Mouse (Mus musculus): ENCODE data around the gene Trpv3.

The Trpv3 gene

DNA sequence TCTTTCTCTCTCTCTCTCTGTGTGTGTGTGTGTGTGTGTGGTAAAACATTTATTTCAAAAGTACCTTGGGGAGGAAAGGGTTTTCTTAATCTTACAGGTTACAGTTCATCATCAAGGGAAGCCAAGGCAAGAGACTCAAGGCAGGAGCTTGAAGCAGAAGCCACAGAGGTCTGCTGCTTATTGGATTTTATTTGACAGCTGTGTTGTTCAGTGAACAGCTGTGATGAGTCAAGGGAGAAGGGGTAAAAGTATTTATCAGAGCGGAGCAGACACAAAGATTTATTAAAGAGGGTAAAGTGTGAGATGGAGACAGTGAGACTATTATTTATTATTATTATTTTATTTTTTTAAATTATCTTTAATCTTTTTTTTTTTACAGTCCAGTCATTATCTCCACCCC, 5.8 kb upstream of the Trpv3 start:
- peaks cover 4% of the 10 kb centered on the region; the same call in 1 of the 2 replicates for H3K4me1 ChIP-seq (replicated peaks; ENCODE audit: low read depth, low read length)
- H3K9me3 ChIP-seq (ENCODE audit: low read length) = peaks cover 11% of the 10 kb centered on the region
- H3K36me3 ChIP-seq (ENCODE audit: insufficient read depth, low read length) = no peaks in the 10 kb centered on the region
- no peak for TF ChIP-seq NANOG (IDR thresholded peaks at IDR 0.05; ENCODE audit: borderline replicate concordance, low read length)
- no peak for TF ChIP-seq CTCF (conservative IDR thresholded peaks at IDR 0.05; ENCODE audit: low read length)
- TF ChIP-seq POU5F1 (IDR thresholded peaks at IDR 0.05; ENCODE audit: borderline replicate concordance, low read length) = no peak
- H3K4me3 ChIP-seq (replicated peaks; ENCODE audit: low read length) = no peak overlapping the region
- no peaks in the 10 kb centered on the region; the same call in 1 of the 2 replicates for H3K27me3 ChIP-seq (ENCODE audit: insufficient read depth, low read length)

DNA sequence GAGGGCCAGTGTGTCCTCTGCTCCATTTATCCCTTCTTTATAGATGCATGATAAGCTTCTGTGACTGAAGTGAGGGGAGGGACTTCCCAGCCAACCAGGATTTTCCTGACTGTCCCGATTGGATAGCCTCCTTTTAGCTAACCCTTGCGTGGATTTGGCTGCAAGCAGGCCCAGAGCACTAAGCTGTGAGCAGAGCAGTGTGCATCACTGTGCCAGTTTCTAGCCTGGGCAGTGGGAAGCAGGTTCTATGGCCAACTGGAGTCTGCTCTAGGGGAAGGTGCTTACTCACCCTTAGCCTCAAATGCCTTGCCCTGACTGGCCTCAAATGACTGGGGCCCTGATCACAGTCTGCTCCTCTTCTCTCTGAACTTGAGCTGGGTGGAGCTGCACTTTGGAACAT, 7.6 kb downstream of the Trpv3 start:
- peaks cover 9% of the 10 kb centered on the region for H3K27me3 ChIP-seq (ENCODE audit: insufficient read depth, low read length)
- no peaks in the 10 kb centered on the region for H3K9me3 ChIP-seq (ENCODE audit: low read length)
- peaks cover 7% of the 10 kb centered on the region; the same call in 1 of the 2 replicates for H3K4me1 ChIP-seq (replicated peaks; ENCODE audit: low read depth, low read length)
- no peaks in the 10 kb centered on the region for H3K36me3 ChIP-seq (ENCODE audit: insufficient read depth, low read length)
- no peak overlapping the region for H3K4me3 ChIP-seq (replicated peaks; ENCODE audit: low read length)
- TF ChIP-seq NANOG (IDR thresholded peaks at IDR 0.05; ENCODE audit: borderline replicate concordance, low read length) = no peak
- no peak for TF ChIP-seq POU5F1 (IDR thresholded peaks at IDR 0.05; ENCODE audit: borderline replicate concordance, low read length)
- no peak for TF ChIP-seq CTCF (conservative IDR thresholded peaks at IDR 0.05; ENCODE audit: low read length)

DNA sequence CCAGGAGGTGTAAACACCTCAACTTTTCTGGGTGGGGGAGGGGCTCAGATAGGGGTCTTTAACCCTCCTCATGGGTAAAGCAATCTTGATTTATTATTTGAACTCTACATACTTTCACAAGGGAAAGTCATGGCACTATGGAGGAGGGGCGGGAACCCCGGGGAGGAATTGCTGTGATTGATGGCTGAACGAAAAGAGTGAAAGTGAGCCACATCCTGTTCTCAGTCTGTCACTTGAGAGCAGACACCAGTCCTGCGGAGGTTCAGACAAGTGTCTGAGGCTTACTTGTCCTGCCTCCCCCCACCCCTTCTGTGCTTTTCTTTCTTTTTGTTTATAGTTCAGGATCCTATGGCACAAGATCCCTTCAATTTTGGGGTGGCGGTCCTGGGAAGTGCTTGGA, 13.5 kb downstream of the Trpv3 start:
- no peaks in the 10 kb centered on the region; the same call in 1 of the 2 replicates for H3K4me1 ChIP-seq (replicated peaks; ENCODE audit: low read depth, low read length)
- no peaks in the 10 kb centered on the region for H3K36me3 ChIP-seq (ENCODE audit: insufficient read depth, low read length)
- no peak overlapping the region for H3K4me3 ChIP-seq (replicated peaks; ENCODE audit: low read length)
- peaks cover 27% of the 10 kb centered on the region; the same call in 1 of the 2 replicates for H3K27me3 ChIP-seq (ENCODE audit: insufficient read depth, low read length)
- H3K9me3 ChIP-seq (ENCODE audit: low read length) = no peaks in the 10 kb centered on the region
- no peak for TF ChIP-seq NANOG (IDR thresholded peaks at IDR 0.05; ENCODE audit: borderline replicate concordance, low read length)

DNA sequence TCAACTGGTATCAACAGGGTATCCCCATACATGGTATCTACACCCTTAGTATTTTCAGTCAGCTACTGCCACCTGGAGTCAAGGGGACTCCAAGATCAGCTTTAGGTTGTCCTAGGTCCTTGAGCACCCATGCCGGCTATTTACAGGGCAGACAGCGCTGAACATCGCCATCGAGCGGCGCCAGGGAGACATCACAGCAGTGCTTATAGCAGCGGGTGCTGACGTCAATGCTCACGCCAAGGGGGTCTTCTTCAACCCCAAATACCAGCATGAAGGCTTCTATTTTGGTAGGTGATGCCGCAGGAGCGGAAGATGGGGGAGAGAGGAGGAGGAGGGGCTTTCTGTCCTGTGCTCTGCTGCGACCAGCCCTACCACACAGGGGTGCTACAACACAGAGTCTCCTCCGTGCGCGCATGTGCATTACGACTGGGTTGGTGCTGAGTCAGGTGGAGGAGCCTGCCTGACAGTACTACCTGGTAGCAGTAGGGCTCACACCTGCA, 14.4 kb downstream of the Trpv3 start:
- Histone ChIP-seq H3K9me3 (ENCODE audit: low read length) (no peaks in the 10 kb centered on the region), H3K27me3 (ENCODE audit: insufficient read depth, low read length) (peaks cover 36% of the 10 kb centered on the region), H3K4me1 (replicated peaks; ENCODE audit: low read depth, low read length) (no peaks in the 10 kb centered on the region; the same call in 1 of the 2 replicates), H3K4me3 (replicated peaks; ENCODE audit: low read length) (peak overlapping the region; percentile 60), H3K36me3 (ENCODE audit: insufficient read depth, low read length) (no peaks in the 10 kb centered on the region)
- TF ChIP-seq POU5F1 (IDR thresholded peaks at IDR 0.05; ENCODE audit: borderline replicate concordance, low read length) (no peak), CTCF (conservative IDR thresholded peaks at IDR 0.05; ENCODE audit: low read length) (peak; percentile 10; the same call in 1 of the 2 replicates), NANOG (IDR thresholded peaks at IDR 0.05; ENCODE audit: borderline replicate concordance, low read length) (no peak)

DNA sequence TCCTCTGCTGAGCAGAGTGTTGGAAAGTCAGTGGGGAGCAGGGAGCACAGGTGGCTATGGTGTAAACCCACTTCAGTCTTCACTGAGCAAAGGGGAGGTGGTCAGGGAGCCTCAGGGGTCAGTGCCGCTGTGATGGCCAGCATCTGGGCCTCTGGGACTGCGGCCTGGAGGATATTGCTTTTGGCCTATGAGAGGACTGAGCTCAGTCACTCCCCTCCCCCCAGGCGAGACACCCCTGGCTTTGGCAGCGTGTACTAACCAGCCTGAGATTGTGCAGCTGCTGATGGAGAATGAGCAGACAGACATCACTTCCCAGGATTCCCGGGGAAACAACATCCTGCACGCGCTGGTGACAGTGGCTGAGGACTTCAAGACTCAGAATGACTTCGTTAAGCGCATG, 16.2 kb downstream of the Trpv3 start:
- H3K9me3 ChIP-seq (ENCODE audit: low read length) = no peaks in the 10 kb centered on the region
- no peak overlapping the region for H3K4me3 ChIP-seq (replicated peaks; ENCODE audit: low read length)
- TF ChIP-seq CTCF (conservative IDR thresholded peaks at IDR 0.05; ENCODE audit: low read length) (no peak), POU5F1 (IDR thresholded peaks at IDR 0.05; ENCODE audit: borderline replicate concordance, low read length) (no peak), NANOG (IDR thresholded peaks at IDR 0.05; ENCODE audit: borderline replicate concordance, low read length) (no peak)
- H3K4me1 ChIP-seq (replicated peaks; ENCODE audit: low read depth, low read length) = no peaks in the 10 kb centered on the region; the same call in 1 of the 2 replicates
- peaks cover 37% of the 10 kb centered on the region for H3K27me3 ChIP-seq (ENCODE audit: insufficient read depth, low read length)
- H3K36me3 ChIP-seq (ENCODE audit: insufficient read depth, low read length) = no peaks in the 10 kb centered on the region

DNA sequence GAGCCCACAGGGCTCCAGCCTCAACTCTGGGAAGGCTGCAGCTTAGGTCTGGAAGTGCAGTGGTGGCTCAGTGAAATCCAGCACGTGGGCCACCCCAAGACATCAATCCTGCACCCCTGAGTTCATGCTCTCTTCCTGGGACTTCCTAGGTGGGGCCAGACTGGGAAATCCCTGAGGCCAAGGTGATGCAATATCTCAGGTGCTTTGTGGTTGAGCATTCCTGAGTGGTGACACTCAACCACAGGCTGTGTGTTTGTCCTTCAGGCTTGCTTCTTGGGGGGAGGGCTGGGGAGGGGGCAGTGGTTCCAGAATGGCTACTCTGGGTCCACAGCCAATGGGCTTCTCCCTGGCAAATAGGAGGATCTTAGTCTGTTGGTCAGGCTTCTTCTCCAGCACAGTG, 16.7 kb downstream of the Trpv3 start:
- Histone ChIP-seq H3K4me3 (replicated peaks; ENCODE audit: low read length) (no peak overlapping the region), H3K27me3 (ENCODE audit: insufficient read depth, low read length) (peaks cover 35% of the 10 kb centered on the region), H3K36me3 (ENCODE audit: insufficient read depth, low read length) (no peaks in the 10 kb centered on the region), H3K9me3 (ENCODE audit: low read length) (no peaks in the 10 kb centered on the region), H3K4me1 (replicated peaks; ENCODE audit: low read depth, low read length) (no peaks in the 10 kb centered on the region; the same call in 1 of the 2 replicates)
- TF ChIP-seq CTCF (conservative IDR thresholded peaks at IDR 0.05; ENCODE audit: low read length) = no peak
- TF ChIP-seq NANOG (IDR thresholded peaks at IDR 0.05; ENCODE audit: borderline replicate concordance, low read length) = no peak
- TF ChIP-seq POU5F1 (IDR thresholded peaks at IDR 0.05; ENCODE audit: borderline replicate concordance, low read length) = no peak

DNA sequence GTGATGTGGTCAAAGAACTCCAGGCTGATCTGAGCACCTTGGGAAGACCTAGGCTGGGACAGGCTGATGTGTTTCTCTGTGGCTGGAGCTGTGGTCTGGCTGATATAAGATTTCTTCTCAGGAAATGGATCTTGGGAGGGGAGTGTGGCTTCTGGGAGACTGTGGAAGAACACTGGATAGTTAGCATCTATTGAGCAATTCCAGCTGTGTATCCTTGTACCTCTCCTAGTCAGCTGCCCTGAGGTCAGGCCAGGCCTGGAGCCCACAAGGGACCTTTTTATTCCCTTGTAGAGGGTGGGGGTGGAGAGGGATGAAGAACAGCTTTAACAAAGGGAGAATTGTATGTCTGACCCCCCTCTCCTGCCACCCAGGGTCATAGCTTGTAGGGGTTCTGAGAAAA, 17.2 kb downstream of the Trpv3 start:
- Histone ChIP-seq H3K27me3 (ENCODE audit: insufficient read depth, low read length) (peaks cover 35% of the 10 kb centered on the region), H3K36me3 (ENCODE audit: insufficient read depth, low read length) (no peaks in the 10 kb centered on the region)
- no peak for TF ChIP-seq NANOG (IDR thresholded peaks at IDR 0.05; ENCODE audit: borderline replicate concordance, low read length)
- no peak for TF ChIP-seq CTCF (conservative IDR thresholded peaks at IDR 0.05; ENCODE audit: low read length)
- no peak for TF ChIP-seq POU5F1 (IDR thresholded peaks at IDR 0.05; ENCODE audit: borderline replicate concordance, low read length)

DNA sequence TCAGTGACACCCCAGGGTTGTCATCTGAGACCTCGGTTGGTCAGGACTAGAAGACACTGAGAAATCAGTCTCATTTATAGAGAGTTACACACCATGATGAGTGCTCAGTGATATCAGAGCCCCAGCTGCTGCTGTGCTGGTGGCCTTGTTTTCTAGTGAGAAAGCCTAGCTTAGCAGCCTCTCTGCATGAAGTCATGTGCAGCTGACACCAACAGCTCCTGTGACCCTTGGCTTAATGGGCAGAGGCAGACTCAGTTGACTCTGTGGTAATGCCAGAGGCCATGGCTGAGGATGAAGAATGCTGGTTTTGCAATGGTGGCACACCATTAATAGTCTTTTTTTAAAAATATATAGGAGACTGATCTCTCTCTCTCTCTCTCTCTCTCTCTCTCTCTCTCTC, 22.4 kb downstream of the Trpv3 start:
- Histone ChIP-seq H3K9me3 (ENCODE audit: low read length) (no peaks in the 10 kb centered on the region), H3K27me3 (ENCODE audit: insufficient read depth, low read length) (peaks cover 19% of the 10 kb centered on the region), H3K36me3 (ENCODE audit: insufficient read depth, low read length) (no peaks in the 10 kb centered on the region), H3K4me3 (replicated peaks; ENCODE audit: low read length) (no peak overlapping the region), H3K4me1 (replicated peaks; ENCODE audit: low read depth, low read length) (no peaks in the 10 kb centered on the region)
- TF ChIP-seq POU5F1 (IDR thresholded peaks at IDR 0.05; ENCODE audit: borderline replicate concordance, low read length) (no peak), CTCF (conservative IDR thresholded peaks at IDR 0.05; ENCODE audit: low read length) (no peak), NANOG (IDR thresholded peaks at IDR 0.05; ENCODE audit: borderline replicate concordance, low read length) (no peak)

More for the DNA sequence above, 17.2 kb downstream of the Trpv3 start:
- Histone ChIP-seq H3K9me3 (ENCODE audit: low read length) (no peaks in the 10 kb centered on the region), H3K4me3 (replicated peaks; ENCODE audit: low read length) (no peak overlapping the region), H3K4me1 (replicated peaks; ENCODE audit: low read depth, low read length) (no peaks in the 10 kb centered on the region; the same call in 1 of the 2 replicates)

DNA sequence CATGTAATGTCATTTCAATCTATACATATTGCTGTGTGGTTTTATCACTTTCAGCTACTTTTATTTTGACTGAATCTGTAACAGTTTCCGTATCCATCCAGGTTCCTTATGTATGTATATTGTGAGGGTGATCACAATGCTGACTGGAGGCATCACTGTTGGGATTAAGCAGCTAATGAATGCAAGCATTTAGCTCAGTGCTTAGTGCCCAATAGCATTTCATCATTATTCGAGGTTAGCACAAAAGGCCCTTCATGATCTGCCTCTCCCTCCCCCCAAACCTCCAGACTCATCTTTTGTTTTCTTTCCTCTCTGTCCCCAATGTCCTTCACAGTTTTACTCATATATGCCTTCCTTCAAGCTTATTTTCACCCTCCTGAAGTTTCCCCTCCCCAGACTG, 35.9 kb downstream of the Trpv3 start:
- Histone ChIP-seq H3K4me3 (replicated peaks; ENCODE audit: low read length) (no peak overlapping the region), H3K4me1 (replicated peaks; ENCODE audit: low read depth, low read length) (no peaks in the 10 kb centered on the region), H3K27me3 (ENCODE audit: insufficient read depth, low read length) (no peaks in the 10 kb centered on the region), H3K9me3 (ENCODE audit: low read length) (no peaks in the 10 kb centered on the region), H3K36me3 (ENCODE audit: insufficient read depth, low read length) (no peaks in the 10 kb centered on the region)
- TF ChIP-seq CTCF (conservative IDR thresholded peaks at IDR 0.05; ENCODE audit: low read length) (no peak), NANOG (IDR thresholded peaks at IDR 0.05; ENCODE audit: borderline replicate concordance, low read length) (no peak; the same call in 1 of the 2 replicates), POU5F1 (IDR thresholded peaks at IDR 0.05; ENCODE audit: borderline replicate concordance, low read length) (no peak)

Data from E14TG2a.4 (cell line).